Mouse (Mus musculus): ENCODE data around the gene Cxcr6.

- TF ChIP-seq POLR2A (IDR thresholded peaks at IDR 0.05; ENCODE audit: insufficient read depth, low read depth, low read length) (peak; percentile 34; the same call in 1 of the 2 replicates), CTCF (IDR thresholded peaks at IDR 0.05) (no peak), EP300 (IDR thresholded peaks at IDR 0.05; ENCODE audit: insufficient read depth, low read depth, low read length) (0 out of 2 replicates have a peak, but pooled peaks have one; percentile 39)
Measured at GRCm38 (mm10) chr9:123850705-123851061, 44.4 kb downstream of the Cxcr6 start.
